Mouse (Mus musculus) cerebellum, adult 2 months (tissue): ENCODE results near the gene Irgq.

Source experiments
- CTCF ChIP-seq: fragments of 200-500 bp; IDR thresholded peaks from 2 replicates; pipeline ENCODE4 v1.5.1; 2011; ENCODE audit warnings: low read depth, mild to moderate bottlenecking, control low read depth, low read length, moderate library complexity, borderline replicate concordance; ENCODE audit not compliant: insufficient read depth
- POLR2A ChIP-seq: fragments of 200-500 bp; IDR thresholded peaks from 2 replicates; pipeline ENCODE4 v1.6.1; 2011; ENCODE audit warnings: low read length, control low read depth, borderline replicate concordance; ENCODE audit not compliant: insufficient read depth

- no peak for TF ChIP-seq CTCF
- TF ChIP-seq POLR2A, result no peak
These were observed 38.0 kb downstream of the Irgq start for GRCm38 (mm10) chr7:24568512-24568911.
